Comparison of ENCODE assay signal across 12 mouse cellular contexts in the genomic region with DNA sequence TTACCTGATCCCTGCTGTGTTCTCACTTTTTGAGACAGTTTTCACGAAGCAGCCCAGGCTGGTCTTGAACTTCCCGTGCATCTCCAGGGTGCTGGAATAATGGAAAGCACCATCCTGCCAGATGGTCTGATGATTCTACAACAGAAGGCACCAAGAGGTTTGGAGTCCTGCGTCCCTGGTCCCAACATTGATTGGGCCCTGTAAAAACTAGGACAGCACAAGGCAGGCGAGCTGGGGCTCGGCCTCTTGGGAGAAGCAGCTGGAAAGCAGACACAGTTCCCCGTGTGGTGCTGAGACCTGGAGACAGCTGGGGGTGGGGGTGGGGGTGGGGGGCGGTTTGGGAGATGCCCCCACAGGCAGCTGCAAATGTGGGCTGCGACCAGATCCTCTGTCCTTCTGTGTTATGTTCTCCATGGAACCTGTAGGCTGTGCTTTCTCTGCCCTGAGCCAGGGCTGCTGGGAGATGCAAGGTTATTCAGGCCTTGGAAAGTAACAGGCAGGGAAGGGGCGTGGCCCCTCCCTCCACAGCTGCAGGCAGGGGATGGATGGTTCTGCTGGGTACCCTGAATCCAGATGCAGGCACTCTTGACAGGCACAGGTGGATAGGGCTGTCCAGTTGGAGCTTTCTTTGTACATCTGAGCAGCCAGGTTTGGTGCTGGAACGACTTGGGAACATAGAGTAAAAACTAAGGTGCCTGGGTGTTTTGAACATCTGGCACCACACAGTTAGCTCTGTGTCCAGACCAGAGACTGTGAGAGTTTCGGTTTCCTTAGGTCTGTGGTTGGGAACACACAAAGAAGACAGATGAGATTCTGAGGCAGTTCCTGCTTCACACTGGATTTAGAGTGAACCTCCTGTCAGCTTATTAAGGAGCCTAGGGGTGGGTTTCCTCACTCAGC. TPM values are rescaled to one million over a fixed set of nuclear protein-coding genes. Genes with fewer than 3 reads are reported as not detected.
DNase-seq lines count a peak whose midpoint lies in the region; ATAC-seq and TF ChIP-seq lines count a peak whose summit lies in the region.
"Had no signal": no experiment of that assay in that cellular context is flagged by ENCODE, and none has a peak within 500 bp of the region (broad histone marks: within the 10 kb centered on the region; RNA-seq: fewer than 3 reads in every experiment).

No protein-coding gene starts in this region.

- H3K9ac ChIP-seq in forebrain, embryonic 12.5 days = peak overlapping the region; percentile 26; the same call in 1 of the 2 replicates
- H3K9ac ChIP-seq in forebrain, embryonic 16.5 days (replicated peaks; ENCODE audit: low read depth, low read length) = no peak overlapping the region
- no peak overlapping the region for H3K9ac ChIP-seq in stomach, embryonic 14.5 days (replicated peaks; ENCODE audit: low read depth, low read length)
- H3K9ac ChIP-seq in stomach, postnatal 0 days (ENCODE audit: low read length) = no peak overlapping the region
- H3K9ac ChIP-seq in limb, embryonic 12.5 days (replicated peaks) = no peak overlapping the region

- no peak overlapping the region for H3K4me3 ChIP-seq in forebrain, embryonic 12.5 days (replicated peaks)
- no peak overlapping the region for H3K4me3 ChIP-seq in forebrain, embryonic 16.5 days (replicated peaks; ENCODE audit: low read length)
- no peak overlapping the region for H3K4me3 ChIP-seq in stomach, embryonic 14.5 days (ENCODE audit: low read depth, low read length)
- H3K4me3 ChIP-seq in stomach, postnatal 0 days (ENCODE audit: low read depth, low read length) = no peak overlapping the region
- no peak overlapping the region for H3K4me3 ChIP-seq in limb, embryonic 12.5 days (replicated peaks)

- no peak overlapping the region for H3K4me2 ChIP-seq in forebrain, embryonic 12.5 days
- H3K4me2 ChIP-seq in forebrain, embryonic 16.5 days (ENCODE audit: low read length) = no peak overlapping the region
- H3K4me2 ChIP-seq in stomach, embryonic 14.5 days (replicated peaks; ENCODE audit: low read depth, low read length) = no peak overlapping the region
- no peak overlapping the region for H3K4me2 ChIP-seq in stomach, postnatal 0 days (replicated peaks; ENCODE audit: low read depth)
- 0 out of 2 replicates have a peak overlapping the region, but pooled peaks have one; percentile 6 for H3K4me2 ChIP-seq in limb, embryonic 12.5 days

- no peak for ATAC-seq in forebrain, embryonic 12.5 days (ENCODE audit: low FRiP score)
- ATAC-seq in forebrain, embryonic 16.5 days = no peak
- ATAC-seq in stomach, embryonic 14.5 days (ENCODE audit: insufficient number of reproducible peaks, insufficient read depth, low FRiP score, low read depth) = no peak
- no peak for ATAC-seq in stomach, postnatal 0 days (ENCODE audit: low FRiP score, low TSS enrichment)
- ATAC-seq in limb, embryonic 12.5 days (ENCODE audit: insufficient number of reproducible peaks, insufficient read depth, low FRiP score, low TSS enrichment, low read depth) = no peak
- no peak for ATAC-seq in cerebellum, adult (ENCODE audit: insufficient number of reproducible peaks, low FRiP score, low TSS enrichment)
- ATAC-seq: intestine, postnatal 0 days; lung, postnatal 0 days had no signal

- H3K4me1 ChIP-seq in forebrain, embryonic 12.5 days = peaks cover 59% of the 10 kb centered on the region
- peaks cover 20% of the 10 kb centered on the region for H3K4me1 ChIP-seq in forebrain, embryonic 16.5 days (replicated peaks; ENCODE audit: control insufficient read depth, insufficient read depth, low read length)
- H3K4me1 ChIP-seq in stomach, embryonic 14.5 days (ENCODE audit: control insufficient read depth, insufficient read depth, low read length) = peaks cover 44% of the 10 kb centered on the region
- H3K4me1 ChIP-seq in stomach, postnatal 0 days (replicated peaks; ENCODE audit: control insufficient read depth, insufficient read depth) = peaks cover 5% of the 10 kb centered on the region
- H3K4me1 ChIP-seq in limb, embryonic 12.5 days (replicated peaks) = peaks cover 73% of the 10 kb centered on the region

- 48% methylated on average over 10 of the region's 11 CpGs for WGBS in forebrain, embryonic 12.5 days
- 50% methylated on average over 11 of the region's 11 CpGs for WGBS in forebrain, embryonic 16.5 days
- WGBS in stomach, embryonic 14.5 days = 47% methylated on average over 11 of the region's 11 CpGs
- WGBS in stomach, postnatal 0 days = 53% methylated on average over 11 of the region's 11 CpGs
- 30% methylated on average over 11 of the region's 11 CpGs for WGBS in limb, embryonic 12.5 days

- TF ChIP-seq EP300 in stomach, postnatal 0 days (optimal IDR thresholded peaks at IDR 0.05) = no peak

- H3K9me3 ChIP-seq in forebrain, embryonic 12.5 days = no peaks in the 10 kb centered on the region
- no peaks in the 10 kb centered on the region for H3K9me3 ChIP-seq in forebrain, embryonic 16.5 days (ENCODE audit: control insufficient read depth, low read length)
- H3K9me3 ChIP-seq in stomach, embryonic 14.5 days (ENCODE audit: control insufficient read depth, low read depth, low read length) = no peaks in the 10 kb centered on the region
- no peaks in the 10 kb centered on the region for H3K9me3 ChIP-seq in stomach, postnatal 0 days (ENCODE audit: control insufficient read depth, low read length)
- no peaks in the 10 kb centered on the region for H3K9me3 ChIP-seq in limb, embryonic 12.5 days

- peaks cover 11% of the 10 kb centered on the region for H3K27me3 ChIP-seq in forebrain, embryonic 12.5 days
- no peaks in the 10 kb centered on the region for H3K27me3 ChIP-seq in forebrain, embryonic 16.5 days (replicated peaks; ENCODE audit: control insufficient read depth, insufficient read depth, low read length)
- H3K27me3 ChIP-seq in stomach, embryonic 14.5 days (ENCODE audit: control insufficient read depth, insufficient read depth, low read length) = no peaks in the 10 kb centered on the region
- H3K27me3 ChIP-seq in stomach, postnatal 0 days (ENCODE audit: control insufficient read depth, insufficient read depth, low read length) = no peaks in the 10 kb centered on the region
- peaks cover 8% of the 10 kb centered on the region; the same call in 1 of the 2 replicates for H3K27me3 ChIP-seq in limb, embryonic 12.5 days

- H3K36me3 ChIP-seq in forebrain, embryonic 12.5 days (replicated peaks) = no peaks in the 10 kb centered on the region
- H3K36me3 ChIP-seq in forebrain, embryonic 16.5 days (ENCODE audit: control insufficient read depth, insufficient read depth) = no peaks in the 10 kb centered on the region
- no peaks in the 10 kb centered on the region for H3K36me3 ChIP-seq in stomach, embryonic 14.5 days (ENCODE audit: control insufficient read depth, insufficient read depth, low read length)
- H3K36me3 ChIP-seq in stomach, postnatal 0 days (ENCODE audit: control insufficient read depth, insufficient read depth, low read length) = no peaks in the 10 kb centered on the region
- no peaks in the 10 kb centered on the region for H3K36me3 ChIP-seq in limb, embryonic 12.5 days

- peak overlapping the region; percentile 69 for H3K27ac ChIP-seq in forebrain, embryonic 12.5 days
- H3K27ac ChIP-seq in forebrain, embryonic 16.5 days (ENCODE audit: low read length) = no peak overlapping the region
- H3K27ac ChIP-seq in stomach, embryonic 14.5 days (ENCODE audit: low read length) = peak overlapping the region; percentile 21; the same call in 1 of the 2 replicates
- no peak overlapping the region for H3K27ac ChIP-seq in stomach, postnatal 0 days (replicated peaks)
- H3K27ac ChIP-seq in limb, embryonic 12.5 days = peak overlapping the region; percentile 85

- DNase-seq in stomach, postnatal 0 days (ENCODE audit: low spot score) = no peak
- DNase-seq in spleen, adult 18-20 months = no peak
- no peak for DNase-seq in kidney, postnatal 10 days
- DNase-seq: cerebellum, adult 8-10 months; gastrocnemius, postnatal 36 days had no signal

- no peak for TF ChIP-seq CTCF in stomach, postnatal 0 days (IDR thresholded peaks at IDR 0.05; ENCODE audit: low read depth)

RNA-seq across cellular contexts. Expression of a gene that starts 3.5 kb away (rescaled TPM):
- 20.4 and 27.0 TPM in 2 replicates for polyA plus RNA-seq in forebrain, embryonic 12.5 days (2016; fragmentation: Nextera tagmentation; extraction: Ambion mirVana)
- polyA plus RNA-seq in forebrain, embryonic 16.5 days (2015; fragmentation: Nextera tagmentation; extraction: Ambion mirVana) = 26.9 and 34.9 TPM in 2 replicates
- polyA plus RNA-seq in stomach, embryonic 14.5 days (2014; fragmentation: Nextera tagmentation; extraction: Ambion mirVana) = 11.1 and 11.6 TPM in 2 replicates
- polyA plus RNA-seq in stomach, postnatal 0 days (2015; fragmentation: Nextera tagmentation; extraction: Ambion mirVana) = 6.4 and 7.0 TPM in 2 replicates
- polyA plus RNA-seq in limb, embryonic 12.5 days (2016; fragmentation: Nextera tagmentation; extraction: Ambion mirVana) = 7.6 and 9.1 TPM in 2 replicates

RNA-seq across cellular contexts. Expression of a gene that starts 47.5 kb away (rescaled TPM):
- polyA plus RNA-seq in forebrain, embryonic 12.5 days (2016; fragmentation: Nextera tagmentation; extraction: Ambion mirVana) = 2.5 and 3.2 TPM in 2 replicates
- 1.3 and 1.8 TPM in 2 replicates for polyA plus RNA-seq in forebrain, embryonic 16.5 days (2015; fragmentation: Nextera tagmentation; extraction: Ambion mirVana)
- 1.2 and 2.0 TPM in 2 replicates for polyA plus RNA-seq in stomach, embryonic 14.5 days (2014; fragmentation: Nextera tagmentation; extraction: Ambion mirVana)
- polyA plus RNA-seq in stomach, postnatal 0 days (2015; fragmentation: Nextera tagmentation; extraction: Ambion mirVana) = 0.18 and 0.33 TPM in 2 replicates
- polyA plus RNA-seq in limb, embryonic 12.5 days (2016; fragmentation: Nextera tagmentation; extraction: Ambion mirVana) = not detected in 2 replicates
- polyA plus RNA-seq: intestine, postnatal 0 days had no signal

Comparison
In these comparisons a context has a peak if more than half of its experiments do, and no peak if none do; other contexts are left out.
1. H3K27ac ChIP-seq: peak in forebrain, embryonic 12.5 days (single experiment), stomach, embryonic 14.5 days (single experiment) and limb, embryonic 12.5 days (single experiment); none in forebrain, embryonic 16.5 days (single experiment) and stomach, postnatal 0 days (single experiment).